Mouse (Mus musculus): ENCODE data around the gene Tex12.

DNA sequence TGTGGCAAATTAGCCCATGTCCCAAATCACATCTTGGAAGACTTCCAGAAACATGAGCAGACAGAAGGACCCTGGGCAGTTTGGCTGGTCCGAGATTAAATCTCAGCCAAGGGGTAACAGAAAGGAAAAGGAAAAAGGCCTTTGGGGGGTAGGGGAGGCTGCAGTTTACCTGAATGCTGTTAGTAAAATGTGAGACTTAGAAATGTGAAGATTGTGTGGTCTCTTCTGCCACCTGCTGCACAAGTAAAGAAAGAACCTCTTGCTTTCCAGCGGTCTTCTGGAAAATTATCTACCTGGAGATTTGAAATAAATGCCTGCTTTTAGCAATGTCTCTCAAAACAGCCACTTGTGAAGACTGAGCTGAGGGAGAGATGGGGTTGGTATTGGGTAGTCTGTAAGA, 30.2 kb downstream of the Tex12 start:
- TF ChIP-seq POLR2A (IDR thresholded peaks at IDR 0.05; ENCODE audit: borderline replicate concordance, insufficient read depth, low read length) = no peak
- 0 out of 2 replicates have a peak, but pooled peaks have one; percentile 10 for TF ChIP-seq CTCF (IDR thresholded peaks at IDR 0.05; ENCODE audit: borderline replicate concordance, insufficient read depth, low read depth, low read length)
